In genomic region chr12:67219564-67219963, GRCm38 (mm10) we compare ENCODE assay signal across 11 mouse cellular contexts. TPM values are rescaled to one million over a fixed set of nuclear protein-coding genes. Genes with fewer than 3 reads are reported as not detected.
DNase-seq lines count a peak whose midpoint lies in the region; ATAC-seq and TF ChIP-seq lines count a peak whose summit lies in the region.
"Had no signal": no experiment of that assay in that cellular context is flagged by ENCODE, and none has a peak within 500 bp of the region (broad histone marks: within the 10 kb centered on the region; RNA-seq: fewer than 3 reads in every experiment).

No protein-coding gene starts in this region.

- no peak for TF ChIP-seq EP300 in stomach, postnatal 0 days (optimal IDR thresholded peaks at IDR 0.05)

- H3K9me3 ChIP-seq in kidney, embryonic 16.5 days (ENCODE audit: low read length) = no peaks in the 10 kb centered on the region
- H3K9me3 ChIP-seq in embryonic facial prominence, embryonic 10.5 days = no peaks in the 10 kb centered on the region
- H3K9me3 ChIP-seq in hindbrain, embryonic 13.5 days = no peaks in the 10 kb centered on the region
- no peaks in the 10 kb centered on the region for H3K9me3 ChIP-seq in midbrain, postnatal 0 days (ENCODE audit: low read length)
- no peaks in the 10 kb centered on the region for H3K9me3 ChIP-seq in stomach, postnatal 0 days (ENCODE audit: control insufficient read depth, low read length)
- H3K9me3 ChIP-seq: stomach, embryonic 15.5 days had no signal

- H3K4me1 ChIP-seq in kidney, embryonic 16.5 days (ENCODE audit: insufficient read depth, low read length) = peaks cover 12% of the 10 kb centered on the region; the same call in 1 of the 2 replicates
- peaks cover 38% of the 10 kb centered on the region for H3K4me1 ChIP-seq in embryonic facial prominence, embryonic 10.5 days
- H3K4me1 ChIP-seq in hindbrain, embryonic 13.5 days (replicated peaks) = peaks cover 22% of the 10 kb centered on the region
- no peaks in the 10 kb centered on the region for H3K4me1 ChIP-seq in midbrain, postnatal 0 days (ENCODE audit: insufficient read depth, low read length)
- no peaks in the 10 kb centered on the region for H3K4me1 ChIP-seq in stomach, postnatal 0 days (replicated peaks; ENCODE audit: control insufficient read depth, insufficient read depth)

- H3K9ac ChIP-seq in kidney, embryonic 16.5 days (replicated peaks; ENCODE audit: low read length) = no peak overlapping the region
- H3K9ac ChIP-seq in hindbrain, embryonic 13.5 days = peak overlapping the region; percentile 95; the same call in 1 of the 2 replicates
- H3K9ac ChIP-seq in midbrain, postnatal 0 days (replicated peaks; ENCODE audit: low read length, poor library complexity, severe bottlenecking) = peak overlapping the region; percentile 98
- no peak overlapping the region for H3K9ac ChIP-seq in stomach, postnatal 0 days (ENCODE audit: low read length)
- H3K9ac ChIP-seq: stomach, embryonic 15.5 days had no signal

- no peak for DNase-seq in kidney, adult 18-20 months
- peak; percentile 10 for DNase-seq in embryonic facial prominence, embryonic 10.5 days (ENCODE audit: low spot score)
- peak; percentile 17 for DNase-seq in midbrain, postnatal 0 days (ENCODE audit: low spot score)
- DNase-seq in thymus, postnatal 4 days = no peak
- no peak for DNase-seq in stomach, postnatal 0 days (ENCODE audit: low spot score)

- H3K36me3 ChIP-seq in kidney, embryonic 16.5 days (ENCODE audit: insufficient read depth, low read length) = no peaks in the 10 kb centered on the region
- H3K36me3 ChIP-seq in embryonic facial prominence, embryonic 10.5 days (replicated peaks) = no peaks in the 10 kb centered on the region
- no peaks in the 10 kb centered on the region for H3K36me3 ChIP-seq in hindbrain, embryonic 13.5 days
- H3K36me3 ChIP-seq in midbrain, postnatal 0 days (ENCODE audit: insufficient read depth, low read length) = no peaks in the 10 kb centered on the region
- H3K36me3 ChIP-seq in stomach, postnatal 0 days (ENCODE audit: control insufficient read depth, insufficient read depth, low read length) = no peaks in the 10 kb centered on the region
- H3K36me3 ChIP-seq: stomach, embryonic 15.5 days had no signal

- 18% methylated on average over 5 of the region's 5 CpGs for WGBS in kidney, embryonic 16.5 days
- WGBS in embryonic facial prominence, embryonic 10.5 days = 22% methylated on average over 5 of the region's 5 CpGs
- WGBS in hindbrain, embryonic 13.5 days = 26% methylated on average over 5 of the region's 5 CpGs
- WGBS in midbrain, postnatal 0 days = 16% methylated on average over 5 of the region's 5 CpGs
- 35% methylated on average over 5 of the region's 5 CpGs for WGBS in stomach, postnatal 0 days

- peaks cover 42% of the 10 kb centered on the region; the same call in 1 of the 2 replicates for H3K27me3 ChIP-seq in kidney, embryonic 16.5 days (ENCODE audit: insufficient read depth, low read length)
- H3K27me3 ChIP-seq in embryonic facial prominence, embryonic 10.5 days (replicated peaks; ENCODE audit: low read depth, poor library complexity, severe bottlenecking) = peaks cover 64% of the 10 kb centered on the region
- H3K27me3 ChIP-seq in hindbrain, embryonic 13.5 days = 0 out of 2 replicates have a peak, but pooled peaks cover 3% of the 10 kb centered on the region
- no peaks in the 10 kb centered on the region for H3K27me3 ChIP-seq in midbrain, postnatal 0 days (ENCODE audit: insufficient read depth, low read length)
- peaks cover 12% of the 10 kb centered on the region for H3K27me3 ChIP-seq in stomach, postnatal 0 days (ENCODE audit: control insufficient read depth, insufficient read depth, low read length)

- H3K4me3 ChIP-seq in kidney, embryonic 16.5 days (ENCODE audit: low read length) = no peak overlapping the region; the same call in 1 of the 2 replicates
- H3K4me3 ChIP-seq in embryonic facial prominence, embryonic 10.5 days = peak overlapping the region; percentile 77; the same call in 1 of the 2 replicates
- peak overlapping the region; percentile 85 for H3K4me3 ChIP-seq in hindbrain, embryonic 13.5 days
- H3K4me3 ChIP-seq in midbrain, postnatal 0 days (ENCODE audit: low read depth, low read length) = peak overlapping the region; percentile 69
- no peak overlapping the region for H3K4me3 ChIP-seq in stomach, postnatal 0 days (ENCODE audit: low read depth, low read length)

- no peak for ATAC-seq in kidney, embryonic 16.5 days (ENCODE audit: low FRiP score, low TSS enrichment)
- ATAC-seq in hindbrain, embryonic 13.5 days (ENCODE audit: low FRiP score) = no peak
- no peak for ATAC-seq in midbrain, postnatal 0 days (ENCODE audit: low FRiP score)
- no peak for ATAC-seq in monocyte, adult 5-6 weeks (replicated peaks; ENCODE audit: insufficient number of reproducible peaks, low FRiP score, low TSS enrichment, poor library complexity, severe bottlenecking)
- ATAC-seq in stomach, postnatal 0 days (ENCODE audit: low FRiP score, low TSS enrichment) = no peak
- ATAC-seq: lung, postnatal 0 days had no signal

- H3K4me2 ChIP-seq in kidney, embryonic 16.5 days (replicated peaks; ENCODE audit: low read depth, low read length) = 0 out of 2 replicates have a peak overlapping the region, but pooled peaks have one; percentile 99
- H3K4me2 ChIP-seq in hindbrain, embryonic 13.5 days = peak overlapping the region; percentile 82
- H3K4me2 ChIP-seq in midbrain, postnatal 0 days (ENCODE audit: low read depth, low read length, poor library complexity, severe bottlenecking) = peak overlapping the region; percentile 67
- no peak overlapping the region for H3K4me2 ChIP-seq in stomach, postnatal 0 days (replicated peaks; ENCODE audit: low read depth)

- H3K27ac ChIP-seq in kidney, embryonic 16.5 days (ENCODE audit: low read length) = no peak overlapping the region
- H3K27ac ChIP-seq in embryonic facial prominence, embryonic 10.5 days (replicated peaks) = no peak overlapping the region
- no peak overlapping the region for H3K27ac ChIP-seq in hindbrain, embryonic 13.5 days
- H3K27ac ChIP-seq in midbrain, postnatal 0 days (ENCODE audit: low read depth, low read length) = peak overlapping the region; percentile 98; the same call in 1 of the 2 replicates
- H3K27ac ChIP-seq in stomach, postnatal 0 days (replicated peaks) = no peak overlapping the region
- H3K27ac ChIP-seq: stomach, embryonic 15.5 days had no signal

- no peak for TF ChIP-seq CTCF in midbrain, postnatal 0 days (IDR thresholded peaks at IDR 0.05)
- no peak for TF ChIP-seq CTCF in stomach, postnatal 0 days (IDR thresholded peaks at IDR 0.05; ENCODE audit: low read depth)

RNA-seq across cellular contexts. Expression of gene Mdga2, which starts 2.8 kb away (rescaled TPM):
- polyA plus RNA-seq in kidney, embryonic 16.5 days (2015; fragmentation: Nextera tagmentation; extraction: Ambion mirVana) = 1.9 and 3.0 TPM in 2 replicates
- polyA plus RNA-seq in embryonic facial prominence, embryonic 10.5 days (2016; fragmentation: Nextera tagmentation; extraction: Ambion mirVana) = 1.1 and 2.5 TPM in 2 replicates
- 24.5 and 25.3 TPM in 2 replicates for polyA plus RNA-seq in hindbrain, embryonic 13.5 days (2015; fragmentation: Nextera tagmentation; extraction: Ambion mirVana)
- 46.7 and 51.2 TPM in 2 replicates for total RNA-seq in midbrain, postnatal 0 days (2014; rRNA removed)
- 43.4 and 52.9 TPM in 2 replicates for polyA plus RNA-seq in midbrain, postnatal 0 days (2015; fragmentation: Nextera tagmentation; extraction: Ambion mirVana)
- 0.10 TPM in 1 of 3 replicates, not detected in the others for total RNA-seq in monocyte, adult 5-6 weeks (2017)
- polyA plus RNA-seq in stomach, postnatal 0 days (2015; fragmentation: Nextera tagmentation; extraction: Ambion mirVana) = 0.31 and 0.45 TPM in 2 replicates
- polyA plus RNA-seq: C2C12 had no signal

Comparison
In these comparisons a context has a peak if more than half of its experiments do, and no peak if none do; other contexts are left out.
1. H3K4me3 ChIP-seq: peak in embryonic facial prominence, embryonic 10.5 days (single experiment), hindbrain, embryonic 13.5 days (single experiment) and midbrain, postnatal 0 days (single experiment); none in kidney, embryonic 16.5 days (single experiment) and stomach, postnatal 0 days (single experiment).
2. H3K9ac ChIP-seq: peak in hindbrain, embryonic 13.5 days (single experiment) and midbrain, postnatal 0 days (single experiment); none in kidney, embryonic 16.5 days (single experiment) and stomach, postnatal 0 days (single experiment).
3. DNase-seq: peak in embryonic facial prominence, embryonic 10.5 days (single experiment) and midbrain, postnatal 0 days (single experiment); none in kidney, adult 18-20 months (single experiment), thymus, postnatal 4 days (single experiment) and stomach, postnatal 0 days (single experiment).